Mouse (Mus musculus) granulocyte monocyte progenitor cell, adult 5-6 weeks (primary cell): Measurements from ENCODE around the gene Naa50. TPM values are rescaled to one million over a fixed set of nuclear protein-coding genes. Genes with fewer than 3 reads are reported as not detected.

Source experiments
- ATAC-seq: replicated peaks from 2 replicates; pipeline ENCODE4 v1.8.0; 2016; ENCODE audit warnings: mild to moderate bottlenecking, moderate TSS enrichment, inconsistent platforms; ENCODE audit not compliant: poor library complexity, severe bottlenecking
- total RNA-seq, 2 experiments: library from RNA; stranded (forward) in 1 of 2; stranded (reverse) in 1 of 2; fragments of 200-712, 200-1000 nt in 1 of 2; fragments of >200 nt in 1 of 2; fragmentation: Nextera tagmentation in 1 of 2; gene quantifications; 2 replicates each; pipeline ENCODE4 v1.2.3; 2014 to 2017

Naa50 gene
- 91.4 and 104 TPM in 2 replicates for total RNA-seq (2014; fragmentation: Nextera tagmentation)
- 121 and 139 TPM in 2 replicates for total RNA-seq (2017)

- ATAC-seq = peak; percentile 48
Measured at GRCm38 (mm10) chr16:44139536-44140185, at the start of gene Naa50, which contains the start of gene Atp6v1a. Gene Naa50, plus strand, starts transcription at chr16:44139830. Gene Atp6v1a, minus strand, starts transcription at chr16:44139705.

GRCm38 (mm10) chr16:44099377-44099776 is 40.3 kb upstream of the Naa50 start:
- ATAC-seq = no peak

GRCm38 (mm10) chr16:44101181-44101710 is 38.4 kb upstream of the Naa50 start:
- no peak for ATAC-seq

DNA sequence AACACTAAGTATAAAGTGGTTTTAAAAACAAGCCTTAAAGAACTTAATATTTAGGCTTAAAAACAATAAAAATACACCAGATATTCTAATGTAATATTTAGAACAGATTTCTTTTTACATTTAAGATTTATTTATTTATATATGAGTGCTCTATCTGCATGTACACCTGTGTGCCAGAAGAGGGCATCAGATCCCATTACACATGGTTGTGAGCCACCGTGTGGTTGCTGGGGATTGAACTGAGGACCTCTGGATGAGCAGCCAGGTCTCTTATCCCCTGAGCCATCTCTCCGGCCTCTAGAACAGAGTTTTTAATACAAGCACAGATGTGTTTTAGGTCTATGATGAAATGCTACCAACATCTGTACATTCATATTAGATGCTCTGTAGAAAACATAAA is 36.7 kb upstream of the Naa50 start:
- no peak for ATAC-seq

- ATAC-seq = peak; percentile 72
Measured at GRCm38 (mm10) chr16:44103806-44104766, 35.5 kb upstream of the Naa50 start.

- no peak for ATAC-seq
Measured at GRCm38 (mm10) chr16:44105211-44105610, 34.4 kb upstream of the Naa50 start.

DNA sequence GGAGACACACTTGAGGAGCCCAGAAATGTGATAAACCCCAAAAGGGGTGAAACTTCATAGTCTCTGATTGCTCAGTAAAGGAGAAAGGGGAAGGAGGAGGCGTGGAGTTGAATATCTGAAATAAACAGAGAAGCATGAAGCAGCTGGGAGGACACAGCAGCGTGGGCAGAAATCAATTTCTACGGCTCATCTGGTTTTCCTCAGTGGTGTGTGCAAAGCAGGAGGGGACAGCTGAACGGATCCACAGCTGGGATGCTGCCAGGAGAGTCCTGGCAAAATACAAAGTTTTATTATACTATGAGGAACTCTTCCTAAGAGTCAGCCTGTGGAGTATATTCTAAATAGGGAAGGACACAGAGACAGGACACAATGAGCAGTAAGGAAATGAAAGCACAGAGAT is 30.6 kb upstream of the Naa50 start:
- no peak for ATAC-seq

GRCm38 (mm10) chr16:44119753-44120501 is 19.7 kb upstream of the Naa50 start:
- ATAC-seq = peak; percentile 84

GRCm38 (mm10) chr16:44122122-44122521 is 17.5 kb upstream of the Naa50 start:
- no peak for ATAC-seq

GRCm38 (mm10) chr16:44122574-44122973 is 17.1 kb upstream of the Naa50 start:
- no peak for ATAC-seq

GRCm38 (mm10) chr16:44122982-44123725 is 16.5 kb upstream of the Naa50 start:
- no peak for ATAC-seq

- ATAC-seq = no peak
Measured at GRCm38 (mm10) chr16:44123786-44124185, 15.8 kb upstream of the Naa50 start.

- no peak for ATAC-seq
Measured at GRCm38 (mm10) chr16:44124713-44125112, 14.9 kb upstream of the Naa50 start.

GRCm38 (mm10) chr16:44125436-44125835 is 14.2 kb upstream of the Naa50 start:
- ATAC-seq = no peak

GRCm38 (mm10) chr16:44126437-44126836 is 13.2 kb upstream of the Naa50 start:
- ATAC-seq = peak; percentile 79

DNA sequence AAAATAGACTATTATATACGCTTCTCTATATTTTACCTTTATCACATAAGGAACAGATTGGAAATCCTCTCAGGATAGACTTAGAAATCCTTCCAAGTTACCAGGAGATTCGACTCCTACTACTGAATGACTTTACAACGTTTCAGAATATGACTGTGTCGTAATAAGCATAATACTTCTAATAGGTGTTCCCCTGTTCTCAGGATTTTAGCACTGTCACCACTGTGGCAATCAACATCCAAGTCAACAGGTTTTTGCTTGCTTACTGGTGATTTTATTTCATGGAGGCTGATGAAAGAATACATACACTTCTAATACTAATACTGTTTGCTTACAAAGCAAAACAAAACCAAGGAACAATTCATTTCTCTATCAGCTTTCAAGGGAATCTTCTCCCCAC is 7.3 kb upstream of the Naa50 start:
- ATAC-seq = peak; percentile 28; the same call in 1 of the 2 replicates

DNA sequence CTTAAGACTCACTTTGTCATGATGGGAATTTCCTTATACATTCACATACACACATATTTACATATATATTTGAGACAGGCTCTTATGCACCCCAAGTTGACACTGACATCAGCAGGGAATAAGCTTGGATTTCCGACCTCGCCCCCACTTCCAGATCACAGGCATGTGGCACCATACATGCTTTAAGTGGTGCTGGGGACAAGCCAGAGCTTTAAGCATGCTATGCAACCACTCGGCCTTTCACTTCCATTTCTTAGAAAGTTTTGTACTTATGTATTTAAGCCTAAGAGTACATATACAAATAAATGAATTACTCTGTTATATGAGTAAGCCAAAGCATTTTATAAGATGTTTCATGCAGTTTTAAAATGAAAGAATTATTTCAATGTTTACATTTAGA is 6.4 kb upstream of the Naa50 start:
- ATAC-seq = no peak

- ATAC-seq = no peak
Measured at GRCm38 (mm10) chr16:44136511-44137021, 3.1 kb upstream of the Naa50 start.

GRCm38 (mm10) chr16:44138377-44138978 is 1.2 kb upstream of the Naa50 start:
- ATAC-seq = peak; percentile 0; the same call in 1 of the 2 replicates
